Mouse (Mus musculus) kidney, adult 2 months (tissue): ENCODE results near the gene Ttc9c.

ENCODE experiments used
- CTCF ChIP-seq: fragments of 200-500 bp; conservative IDR thresholded peaks from 2 replicates; pipeline ENCODE4 v1.5.1; 2011; ENCODE audit warnings: low read depth, mild to moderate bottlenecking, control low read depth, low read length, moderate library complexity, mixed read lengths; ENCODE audit not compliant: insufficient read depth, insufficient read length
- POLR2A ChIP-seq: fragments of 200-500 bp; IDR thresholded peaks from one replicate; pipeline ENCODE4 v1.6.1; 2011; ENCODE audit warnings: low read depth, low read length, control low read depth

- TF ChIP-seq POLR2A (no peak), CTCF (no peak)
These were observed 15.8 kb downstream of the Ttc9c start for GRCm38 (mm10) chr19:8803204-8803780.
